Mouse (Mus musculus) liver, embryonic 11.5 days (tissue): Measurements from ENCODE around the gene Prkca. TPM values are rescaled to one million over a fixed set of nuclear protein-coding genes. Genes with fewer than 3 reads are reported as not detected.

Source experiments
- ATAC-seq: fragments of 200-750 bp; cut with Nextera tagmentation; replicated peaks from 2 replicates; pipeline ENCODE4 v1.8.0; 2017; ENCODE audit warnings: moderate number of reproducible peaks, mild to moderate bottlenecking, moderate TSS enrichment, moderate library complexity; ENCODE audit not compliant: low FRiP score
- DNase-seq: peaks from one replicate; pipeline ENCODE4 v3.0.0-alpha.2; 2017; ENCODE audit warnings: low spot score
- H3K27ac ChIP-seq: fragments of 300-500 bp; sonication (generic); 2 replicates; pipeline ENCODE4 v1.5.1; 2014; ENCODE audit warnings: mild to moderate bottlenecking, low read depth, low read length, control low read depth
- H3K27me3 ChIP-seq: fragments of 300-500 bp; sonication (generic); replicated peaks from 2 replicates; pipeline ENCODE4 v1.6.1; 2014; ENCODE audit warnings: low read length, mixed read lengths; ENCODE audit not compliant: control insufficient read depth, insufficient read depth
- H3K36me3 ChIP-seq: fragments of 300-500 bp; sonication (generic); 2 replicates; pipeline ENCODE4 v1.6.1; 2014; ENCODE audit warnings: mild to moderate bottlenecking, low read length, moderate library complexity, mixed read lengths; ENCODE audit not compliant: control insufficient read depth, insufficient read depth
- H3K4me1 ChIP-seq: fragments of 300-500 bp; sonication (generic); replicated peaks from 2 replicates; pipeline ENCODE4 v1.6.1; 2014; ENCODE audit warnings: low read length, mixed read lengths; ENCODE audit not compliant: control insufficient read depth, insufficient read depth
- H3K4me2 ChIP-seq: fragments of 300-500 bp; sonication (generic); 2 replicates; pipeline ENCODE4 v1.6.1; 2014; ENCODE audit warnings: mild to moderate bottlenecking, control low read depth, moderate library complexity
- H3K4me3 ChIP-seq: fragments of 300-500 bp; sonication (generic); 2 replicates; pipeline ENCODE4 v1.5.1; 2014; ENCODE audit warnings: low read depth, low read length, control low read depth
- H3K9ac ChIP-seq: fragments of 300-500 bp; sonication (generic); 2 replicates; pipeline ENCODE4 v1.6.1; 2014; ENCODE audit warnings: low read depth, low read length, control low read depth
- H3K9me3 ChIP-seq: fragments of 300-500 bp; sonication (generic); 2 replicates; pipeline ENCODE4 v1.6.1; 2016; ENCODE audit warnings: low read length, inconsistent platforms, mixed read lengths; ENCODE audit not compliant: control insufficient read depth
- WGBS: fragments of 180-500 bp; shearing (Covaris S2); extraction: QIAGEN DNeasy Blood & Tissue Kit; methylation state at CpG from one replicate; pipeline ENCODE4 v1.1.7; 2014; 5-methylcytosine and 5-hydroxymethylcytosine counted together
- polyA plus RNA-seq: library from polyadenylated mRNA; unstranded; fragments of >200 nt; fragmentation: Nextera tagmentation; extraction: Ambion mirVana; gene quantifications from 2 replicates; pipeline ENCODE4 v1.2.1, GENCODE M21; 2014

The Prkca gene
- polyA plus RNA-seq, 1 experiment from 2014 or later, result 12.4 TPM

GRCm38 (mm10) chr11:108345321-108345720 lies 1.6 kb upstream of the Prkca start:
- WGBS, result 82% methylated on average over 2 of the region's 2 CpGs
- Histone ChIP-seq H3K36me3 (no peaks in the 10 kb centered on the region), H3K9ac (no peak overlapping the region), H3K9me3 (no peaks in the 10 kb centered on the region), H3K4me2 (no peak overlapping the region), H3K4me3 (no peak overlapping the region), H3K27ac (no peak overlapping the region), H3K27me3 (peaks cover 7% of the 10 kb centered on the region; the same call in 1 of the 2 replicates), H3K4me1 (peaks cover 12% of the 10 kb centered on the region; the same call in 1 of the 2 replicates)
- DNase-seq (no peak), ATAC-seq (no peak)

- Histone ChIP-seq H3K36me3 (no peaks in the 10 kb centered on the region), H3K4me3 (no peak overlapping the region; the same call in 1 of the 2 replicates), H3K9me3 (no peaks in the 10 kb centered on the region), H3K4me2 (peak overlapping the region; percentile 100), H3K4me1 (peaks cover 12% of the 10 kb centered on the region; the same call in 1 of the 2 replicates), H3K27ac (no peak overlapping the region), H3K27me3 (peaks cover 7% of the 10 kb centered on the region; the same call in 1 of the 2 replicates), H3K9ac (no peak overlapping the region)
- 72% methylated on average over 8 of the region's 8 CpGs for WGBS
- DNase-seq (no peak), ATAC-seq (no peak)
Observed at GRCm38 (mm10) chr11:108344759-108345158, 1.0 kb upstream of the Prkca start.

GRCm38 (mm10) chr11:108342781-108343768 lies 653 bp downstream of the Prkca start, which contains the start of gene Apoh:
Apoh (plus strand) TSS chr11:108343354.
- peak within 1 kb of the TSS; percentile 100 for H3K4me2 ChIP-seq
- no peaks in the 10 kb centered on the region for H3K9me3 ChIP-seq
- H3K4me3 ChIP-seq, result peak within 1 kb of the TSS; percentile 67
- DNase-seq (peak; percentile 53), ATAC-seq (peak; percentile 35)
- no peaks in the 10 kb centered on the region for H3K36me3 ChIP-seq
- peaks cover 7% of the 10 kb centered on the region; the same call in 1 of the 2 replicates for H3K27me3 ChIP-seq
- peak within 1 kb of the TSS; percentile 76 for H3K9ac ChIP-seq
- peak within 1 kb of the TSS; percentile 61 for H3K27ac ChIP-seq
- WGBS, result under 1% methylated on average over 74 of the region's 75 CpGs
- peaks cover 12% of the 10 kb centered on the region; the same call in 1 of the 2 replicates for H3K4me1 ChIP-seq

GRCm38 (mm10) chr11:108341783-108342182 lies 1.9 kb downstream of the Prkca start:
- Histone ChIP-seq H3K9me3 (no peaks in the 10 kb centered on the region), H3K4me1 (peaks cover 12% of the 10 kb centered on the region; the same call in 1 of the 2 replicates), H3K36me3 (no peaks in the 10 kb centered on the region), H3K4me2 (peak overlapping the region; percentile 100), H3K4me3 (peak overlapping the region; percentile 67), H3K9ac (no peak overlapping the region), H3K27ac (no peak overlapping the region), H3K27me3 (peaks cover 7% of the 10 kb centered on the region; the same call in 1 of the 2 replicates)
- WGBS, result 27% methylated on average over 8 of the region's 8 CpGs
- DNase-seq (no peak), ATAC-seq (no peak)

GRCm38 (mm10) chr11:108340293-108340692 lies 3.4 kb downstream of the Prkca start:
- ATAC-seq (no peak), DNase-seq (no peak)
- Histone ChIP-seq H3K4me2 (no peak overlapping the region), H3K27ac (no peak overlapping the region), H3K9ac (no peak overlapping the region), H3K9me3 (no peaks in the 10 kb centered on the region), H3K4me1 (peaks cover 12% of the 10 kb centered on the region; the same call in 1 of the 2 replicates), H3K36me3 (no peaks in the 10 kb centered on the region), H3K4me3 (no peak overlapping the region), H3K27me3 (peaks cover 3% of the 10 kb centered on the region; the same call in 1 of the 2 replicates)
- WGBS, result 64% methylated on average over 4 of the region's 4 CpGs

GRCm38 (mm10) chr11:108336445-108336844 lies 7.3 kb downstream of the Prkca start:
- Histone ChIP-seq H3K27me3 (no peaks in the 10 kb centered on the region), H3K4me3 (no peak overlapping the region), H3K4me2 (no peak overlapping the region), H3K4me1 (no peaks in the 10 kb centered on the region; the same call in 1 of the 2 replicates), H3K9ac (no peak overlapping the region), H3K36me3 (no peaks in the 10 kb centered on the region), H3K9me3 (no peaks in the 10 kb centered on the region), H3K27ac (no peak overlapping the region)
- ATAC-seq (no peak), DNase-seq (no peak)
- 51% methylated on average over 5 of the region's 5 CpGs for WGBS

- no peaks in the 10 kb centered on the region for H3K27me3 ChIP-seq
- WGBS, result 82% methylated on average over 4 of the region's 4 CpGs
- no peak overlapping the region for H3K27ac ChIP-seq
- ATAC-seq (no peak), DNase-seq (no peak)
- no peaks in the 10 kb centered on the region for H3K9me3 ChIP-seq
- H3K36me3 ChIP-seq, result no peaks in the 10 kb centered on the region
- H3K4me3 ChIP-seq, result no peak overlapping the region
- H3K9ac ChIP-seq, result no peak overlapping the region
- H3K4me1 ChIP-seq, result no peaks in the 10 kb centered on the region; the same call in 1 of the 2 replicates
- no peak overlapping the region for H3K4me2 ChIP-seq
Observed at GRCm38 (mm10) chr11:108335536-108335935, 8.2 kb downstream of the Prkca start.

- DNase-seq (no peak), ATAC-seq (no peak)
- H3K27ac ChIP-seq, result no peak overlapping the region
- H3K4me3 ChIP-seq, result no peak overlapping the region
- H3K4me1 ChIP-seq, result no peaks in the 10 kb centered on the region; the same call in 1 of the 2 replicates
- H3K36me3 ChIP-seq, result no peaks in the 10 kb centered on the region
- no peaks in the 10 kb centered on the region for H3K9me3 ChIP-seq
- no peaks in the 10 kb centered on the region for H3K27me3 ChIP-seq
- no peak overlapping the region for H3K4me2 ChIP-seq
- WGBS, result 76% methylated on average over 3 of the region's 3 CpGs
- H3K9ac ChIP-seq, result no peak overlapping the region
Observed at GRCm38 (mm10) chr11:108334658-108335057, 9.1 kb downstream of the Prkca start.
